Mouse (Mus musculus) liver, postnatal 0 days (tissue): Measurements from ENCODE around the gene Srebf2.

ENCODE experiments used
- CTCF ChIP-seq: sonication (generic); IDR thresholded peaks from 2 replicates; pipeline ENCODE4 v1.5.1; 2016; ENCODE audit warnings: antibody characterized with exemption, low read depth
- EP300 ChIP-seq: IDR thresholded peaks from 2 replicates; pipeline ENCODE4 v1.6.1; 2016; ENCODE audit warnings: antibody characterized with exemption, low read depth, mild to moderate bottlenecking

- TF ChIP-seq CTCF (peak; percentile 78), EP300 (no peak)
Measured at GRCm38 (mm10) chr15:82188481-82189240, 41.7 kb downstream of the Srebf2 start.
